Mouse (Mus musculus) kidney, embryonic 14.5 days (tissue): ENCODE measurements around the gene Mettl16. TPM values are rescaled to one million over a fixed set of nuclear protein-coding genes. Genes with fewer than 3 reads are reported as not detected.

Experiments
- ATAC-seq: fragments of 200-750 bp; cut with Nextera tagmentation; 2 replicates; pipeline ENCODE4 v1.8.0; 2017; ENCODE audit warnings: moderate number of reproducible peaks, mild to moderate bottlenecking, moderate TSS enrichment, moderate library complexity; ENCODE audit not compliant: low FRiP score, low TSS enrichment
- H3K27ac ChIP-seq: fragments of 300-500 bp; sonication (generic); 2 replicates; pipeline ENCODE4 v1.5.1; 2014; ENCODE audit warnings: low read depth, mild to moderate bottlenecking, low read length, moderate library complexity, mixed read lengths
- H3K27me3 ChIP-seq: fragments of 300-500 bp; sonication (generic); 2 replicates; pipeline ENCODE4 v1.6.1; 2014; ENCODE audit warnings: mild to moderate bottlenecking, low read length; ENCODE audit not compliant: control insufficient read depth, insufficient read depth
- H3K36me3 ChIP-seq: fragments of 300-500 bp; sonication (generic); 2 replicates; pipeline ENCODE4 v1.6.1; 2014; ENCODE audit warnings: low read length, mixed read lengths; ENCODE audit not compliant: control insufficient read depth, insufficient read depth
- H3K4me1 ChIP-seq: fragments of 300-500 bp; sonication (generic); 2 replicates; pipeline ENCODE4 v1.6.1; 2014; ENCODE audit warnings: low read length, mixed read lengths; ENCODE audit not compliant: control insufficient read depth, insufficient read depth
- H3K4me2 ChIP-seq: fragments of 300-500 bp; sonication (generic); replicated peaks from 2 replicates; pipeline ENCODE4 v1.6.1; 2014; ENCODE audit warnings: low read depth, mild to moderate bottlenecking, low read length
- H3K4me3 ChIP-seq: fragments of 300-500 bp; sonication (generic); 2 replicates; pipeline ENCODE4 v1.5.1; 2014; ENCODE audit warnings: mild to moderate bottlenecking, low read length
- H3K9ac ChIP-seq: fragments of 300-500 bp; sonication (generic); 2 replicates; pipeline ENCODE4 v1.6.1; 2014; ENCODE audit warnings: low read depth, mild to moderate bottlenecking, low read length, moderate library complexity
- H3K9me3 ChIP-seq: fragments of 300-500 bp; sonication (generic); 2 replicates; pipeline ENCODE4 v1.6.1; 2016; ENCODE audit warnings: low read length; ENCODE audit not compliant: control insufficient read depth
- WGBS: fragments of 180-500 bp; shearing (Covaris S2); extraction: QIAGEN DNeasy Blood & Tissue Kit; methylation state at CpG from one replicate; pipeline ENCODE4 v1.1.7; 2014; 5-methylcytosine and 5-hydroxymethylcytosine counted together
- polyA plus RNA-seq: library from polyadenylated mRNA; unstranded; fragments of >200 nt; fragmentation: Nextera tagmentation; extraction: Ambion mirVana; gene quantifications from 2 replicates; pipeline ENCODE4 v1.2.1, GENCODE M21; 2014

Mettl16 gene
- 34.6 and 42.0 TPM in 2 replicates for polyA plus RNA-seq

DNA sequence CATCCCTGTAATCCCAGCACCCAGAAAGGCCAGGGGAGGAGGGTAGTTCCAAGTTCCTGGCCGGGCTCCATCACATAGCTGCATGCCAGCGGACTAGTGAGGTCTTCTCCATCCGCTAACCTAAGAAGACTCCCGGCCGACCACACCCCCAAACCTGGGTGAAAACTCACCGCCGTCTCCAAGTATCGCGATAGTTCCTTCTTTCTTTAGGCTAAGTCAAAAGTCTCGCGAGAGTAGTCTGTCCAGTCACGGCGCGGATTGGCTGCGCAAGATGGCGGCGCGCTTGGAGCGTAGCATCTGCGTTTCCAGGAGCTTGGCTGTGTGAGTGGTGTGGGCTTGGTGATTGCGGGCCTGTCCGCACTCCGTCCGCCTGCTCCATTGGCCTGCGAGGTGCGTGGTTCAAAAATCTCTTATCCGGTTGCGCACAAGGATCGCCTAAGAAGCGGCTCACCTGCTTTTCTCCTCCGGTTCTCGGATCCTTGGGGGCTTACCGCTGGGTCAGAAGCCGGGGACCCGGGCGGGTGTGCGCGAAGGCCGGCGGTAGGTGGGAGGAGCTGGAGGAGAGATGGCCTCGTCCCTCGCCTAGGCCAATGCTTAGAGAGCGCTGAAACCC lies at the start of gene Mettl16:
Gene Mettl16, plus strand, starts transcription at position 236 of the 613 bp plus-strand sequence.
- peak within 1 kb of the TSS; percentile 76 for H3K4me2 ChIP-seq
- peak; percentile 97 for ATAC-seq
- peak within 1 kb of the TSS; percentile 87 for H3K4me3 ChIP-seq
- H3K36me3 ChIP-seq = peaks cover 18% of the 10 kb centered on the region
- peak within 1 kb of the TSS; percentile 95 for H3K27ac ChIP-seq
- H3K9me3 ChIP-seq = no peaks in the 10 kb centered on the region
- H3K9ac ChIP-seq = peak within 1 kb of the TSS; percentile 88
- H3K27me3 ChIP-seq = no peaks in the 10 kb centered on the region
- WGBS = under 1% methylated on average over 43 of the region's 43 CpGs
- H3K4me1 ChIP-seq = no peaks in the 10 kb centered on the region

DNA sequence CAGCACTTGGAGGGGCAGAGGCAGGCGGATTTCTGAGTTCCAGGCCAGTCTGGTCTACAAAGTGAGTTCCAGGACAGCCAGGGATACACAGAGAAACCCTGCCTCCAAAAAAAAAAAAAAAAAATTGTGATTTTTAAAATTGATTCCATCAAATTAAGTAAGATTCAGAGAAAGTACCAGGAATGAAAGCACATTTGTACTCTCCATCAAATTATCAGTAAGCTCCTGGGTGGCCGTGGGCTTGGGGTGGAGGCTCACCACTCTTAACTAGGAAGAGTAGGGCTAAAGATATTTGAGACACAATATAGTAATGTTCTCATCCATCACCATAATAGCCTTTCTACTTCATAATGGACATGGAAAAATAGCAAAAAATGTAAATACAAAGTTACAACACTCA lies 49.5 kb upstream of the Mettl16 start:
- peaks cover 9% of the 10 kb centered on the region; the same call in 1 of the 2 replicates for H3K4me1 ChIP-seq
- 75% methylated on average over 2 of the region's 2 CpGs for WGBS
- no peak for ATAC-seq
- no peaks in the 10 kb centered on the region for H3K9me3 ChIP-seq
- H3K4me3 ChIP-seq = no peak overlapping the region
- no peak overlapping the region for H3K27ac ChIP-seq
- H3K36me3 ChIP-seq = no peaks in the 10 kb centered on the region
- H3K4me2 ChIP-seq = no peak overlapping the region; the same call in 1 of the 2 replicates
- H3K27me3 ChIP-seq = no peaks in the 10 kb centered on the region
- no peak overlapping the region for H3K9ac ChIP-seq

DNA sequence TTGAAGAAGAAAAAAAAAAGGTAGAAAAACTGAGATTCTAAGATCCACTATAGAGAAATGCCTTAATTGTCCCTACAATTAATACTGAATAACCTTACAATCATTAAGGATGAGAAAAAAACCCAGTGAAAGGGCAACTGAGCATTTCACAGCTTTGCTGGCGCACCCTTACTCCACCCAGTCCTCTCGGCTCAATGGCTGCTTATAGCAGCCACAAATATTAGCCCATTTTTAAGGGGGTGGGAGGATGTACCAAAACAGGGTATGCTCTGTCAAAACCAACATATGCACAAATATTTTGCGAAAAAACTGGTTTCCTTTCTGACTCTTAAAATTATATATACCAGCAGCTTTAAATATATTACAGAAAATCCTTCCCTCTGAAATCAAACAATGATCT lies 48.7 kb upstream of the Mettl16 start:
- peak overlapping the region; percentile 54 for H3K4me2 ChIP-seq
- H3K27me3 ChIP-seq = no peaks in the 10 kb centered on the region
- H3K9ac ChIP-seq = peak overlapping the region; percentile 35; the same call in 1 of the 2 replicates
- H3K4me1 ChIP-seq = peaks cover 9% of the 10 kb centered on the region; the same call in 1 of the 2 replicates
- no peaks in the 10 kb centered on the region for H3K36me3 ChIP-seq
- H3K9me3 ChIP-seq = no peaks in the 10 kb centered on the region
- 42% methylated on average over 3 of the region's 3 CpGs for WGBS
- no peak overlapping the region for H3K27ac ChIP-seq
- ATAC-seq = no peak
- H3K4me3 ChIP-seq = peak overlapping the region; percentile 22; the same call in 1 of the 2 replicates

DNA sequence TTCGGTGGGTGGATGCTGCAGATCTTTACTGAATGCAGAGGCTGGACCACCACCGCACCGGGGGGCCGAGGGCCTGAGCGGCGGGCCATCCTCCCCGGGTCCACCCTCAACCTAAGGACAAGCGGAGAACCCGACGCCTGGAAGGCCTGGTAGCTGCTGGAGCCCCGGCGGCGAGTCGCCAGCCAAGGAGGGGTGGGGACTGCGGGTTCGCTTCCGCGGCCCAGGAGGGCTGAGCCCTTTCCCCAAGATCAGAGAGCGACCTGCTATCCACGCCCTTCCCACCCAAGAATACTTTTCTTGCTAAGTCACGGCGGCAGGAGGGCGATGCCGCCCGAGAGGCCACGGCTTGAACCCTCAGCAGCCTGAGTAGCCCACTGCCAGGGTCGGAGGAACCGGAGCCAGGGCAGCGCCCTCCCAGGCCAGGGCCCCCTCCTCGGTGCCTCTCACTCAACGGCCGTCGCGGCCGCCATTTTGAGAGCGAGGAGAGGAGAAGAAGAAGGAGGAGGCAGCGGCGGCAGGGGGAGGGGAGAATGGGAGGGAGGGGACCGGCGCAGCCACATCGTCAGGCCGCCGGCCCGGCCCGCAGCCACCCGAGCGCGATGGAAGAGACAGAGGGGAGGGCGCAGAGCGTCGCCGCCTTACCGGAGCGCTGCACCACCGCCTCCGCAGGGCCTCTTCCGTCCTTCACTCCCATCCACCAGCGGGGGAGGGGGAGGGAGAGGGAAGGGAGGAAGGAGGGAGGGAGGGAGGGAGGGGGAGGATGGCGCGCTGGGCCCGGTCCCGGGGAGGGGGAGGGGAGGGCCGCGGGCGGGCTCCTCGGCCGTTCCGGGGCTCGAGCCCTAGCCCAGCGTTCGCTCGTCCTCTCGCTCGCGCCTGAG lies 47.0 kb upstream of the Mettl16 start:
- Histone ChIP-seq H3K36me3 (no peaks in the 10 kb centered on the region), H3K9me3 (no peaks in the 10 kb centered on the region), H3K4me1 (peaks cover 9% of the 10 kb centered on the region; the same call in 1 of the 2 replicates), H3K27me3 (no peaks in the 10 kb centered on the region), H3K4me2 (peak overlapping the region; percentile 54), H3K4me3 (peak overlapping the region; percentile 99), H3K27ac (peak overlapping the region; percentile 99), H3K9ac (peak overlapping the region; percentile 96)
- ATAC-seq = peak; percentile 87
- under 1% methylated on average over 41 of the region's 75 CpGs for WGBS

DNA sequence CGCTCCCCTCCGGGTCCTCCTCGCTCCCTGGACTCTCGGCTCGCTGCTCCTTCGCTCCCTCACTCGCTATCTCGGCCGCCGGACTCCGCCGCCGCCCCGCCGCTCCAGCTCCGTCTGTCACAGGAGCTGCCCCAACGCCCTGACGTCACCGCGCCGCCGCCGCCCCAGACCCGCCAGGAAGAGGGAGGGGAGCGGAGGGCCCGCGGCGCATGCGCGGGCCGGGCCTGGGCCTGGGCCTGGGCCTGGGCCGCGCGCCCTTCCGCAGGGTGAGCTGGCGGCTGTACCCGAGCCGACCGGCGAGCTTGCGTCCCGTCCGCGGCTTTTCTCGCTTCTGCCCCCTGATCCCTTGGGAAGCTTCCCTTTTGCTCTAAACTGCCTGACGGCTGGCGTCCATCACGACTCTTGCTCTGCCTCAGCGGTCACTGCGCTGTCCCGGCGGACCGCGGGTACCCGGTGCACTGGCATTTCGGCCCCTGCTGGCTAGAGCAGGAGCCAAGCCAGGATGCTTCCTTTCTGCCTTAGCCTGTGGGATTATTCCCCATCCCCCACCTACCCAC lies 46.3 kb upstream of the Mettl16 start, which contains the start of gene Pafah1b1:
Gene Pafah1b1, minus strand, starts transcription at position 436 of the 557 bp plus-strand sequence.
- under 1% methylated on average over 56 of the region's 56 CpGs for WGBS
- no peaks in the 10 kb centered on the region for H3K27me3 ChIP-seq
- peaks cover 9% of the 10 kb centered on the region; the same call in 1 of the 2 replicates for H3K4me1 ChIP-seq
- H3K4me3 ChIP-seq = peak within 1 kb of the TSS; percentile 99
- no peaks in the 10 kb centered on the region for H3K9me3 ChIP-seq
- ATAC-seq = peak; percentile 98
- H3K9ac ChIP-seq = peak within 1 kb of the TSS; percentile 96
- peak within 1 kb of the TSS; percentile 99 for H3K27ac ChIP-seq
- peak within 1 kb of the TSS; percentile 60 for H3K4me2 ChIP-seq
- no peaks in the 10 kb centered on the region for H3K36me3 ChIP-seq

DNA sequence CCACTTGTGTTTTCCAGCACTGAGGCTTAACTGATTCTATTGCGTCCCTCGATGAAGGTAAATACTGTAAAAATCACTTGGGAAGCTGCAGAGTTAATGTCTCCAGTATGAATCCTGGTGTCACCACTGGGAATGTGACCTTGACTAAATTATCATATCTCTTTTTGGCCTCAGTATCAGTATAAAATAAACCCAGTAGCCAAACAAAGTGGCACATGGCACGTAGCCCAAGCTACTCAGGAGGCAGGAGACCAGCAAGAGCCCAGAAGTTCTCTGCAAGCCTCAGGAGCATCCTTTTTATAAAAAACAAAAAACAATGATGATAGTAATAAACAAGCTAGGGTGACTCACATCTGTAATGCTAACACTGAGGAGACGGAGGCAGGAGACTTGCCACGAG lies 45.4 kb upstream of the Mettl16 start:
- WGBS = 70% methylated on average over 5 of the region's 5 CpGs
- Histone ChIP-seq H3K4me1 (peaks cover 9% of the 10 kb centered on the region; the same call in 1 of the 2 replicates), H3K4me3 (no peak overlapping the region), H3K36me3 (no peaks in the 10 kb centered on the region), H3K9ac (no peak overlapping the region), H3K27me3 (no peaks in the 10 kb centered on the region), H3K4me2 (no peak overlapping the region; the same call in 1 of the 2 replicates), H3K9me3 (no peaks in the 10 kb centered on the region), H3K27ac (no peak overlapping the region)
- no peak for ATAC-seq

DNA sequence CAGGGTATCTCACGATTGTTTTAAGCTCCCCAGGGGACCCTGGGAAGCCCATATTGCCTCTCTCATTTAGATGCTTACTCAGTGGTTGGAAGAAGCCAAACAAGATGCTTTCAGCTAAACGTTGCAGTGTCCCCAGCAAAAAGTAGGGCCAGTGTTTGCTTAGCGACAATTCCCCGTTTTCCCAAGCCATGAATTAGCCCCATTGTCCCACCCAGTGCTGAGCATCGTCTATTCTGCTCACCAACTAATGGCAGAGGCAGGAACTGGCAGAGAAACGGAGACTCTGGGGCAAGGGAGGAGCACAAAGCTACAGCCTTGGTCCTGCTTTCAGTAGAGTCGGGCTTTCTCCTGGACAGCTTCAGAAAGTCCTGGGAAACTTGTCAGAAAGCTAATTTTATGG lies 35.7 kb upstream of the Mettl16 start:
- no peak overlapping the region for H3K27ac ChIP-seq
- no peak overlapping the region for H3K4me2 ChIP-seq
- no peak overlapping the region for H3K4me3 ChIP-seq
- no peak overlapping the region for H3K9ac ChIP-seq
- H3K4me1 ChIP-seq = no peaks in the 10 kb centered on the region
- H3K36me3 ChIP-seq = no peaks in the 10 kb centered on the region
- ATAC-seq = no peak
- WGBS = 32% methylated on average over 7 of the region's 7 CpGs
- H3K9me3 ChIP-seq = no peaks in the 10 kb centered on the region
- H3K27me3 ChIP-seq = no peaks in the 10 kb centered on the region

DNA sequence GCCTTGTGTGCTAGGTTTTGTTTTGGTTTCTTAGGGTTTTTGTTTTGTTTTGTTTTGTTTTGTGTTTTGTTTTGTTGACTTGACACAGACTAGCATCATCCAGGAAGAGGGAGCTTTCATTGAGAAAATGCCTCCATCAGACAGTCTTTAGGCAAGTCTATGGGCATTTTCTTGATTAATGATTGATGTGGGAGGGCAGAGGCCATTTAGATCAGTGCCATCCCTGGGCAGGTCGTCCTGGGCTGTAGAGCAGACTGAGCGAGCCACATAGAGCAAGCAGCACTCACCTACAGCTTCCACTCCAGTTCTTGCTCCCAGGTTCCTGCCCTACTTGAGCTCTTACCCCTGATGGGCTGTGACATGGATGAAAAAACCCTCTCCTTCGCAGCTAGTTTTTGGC lies 32.8 kb upstream of the Mettl16 start:
- no peak for ATAC-seq
- H3K27me3 ChIP-seq = no peaks in the 10 kb centered on the region
- WGBS = 57% methylated on average over 3 of the region's 3 CpGs
- H3K36me3 ChIP-seq = no peaks in the 10 kb centered on the region
- H3K4me3 ChIP-seq = no peak overlapping the region
- H3K9ac ChIP-seq = no peak overlapping the region
- no peak overlapping the region for H3K4me2 ChIP-seq
- H3K9me3 ChIP-seq = no peaks in the 10 kb centered on the region
- no peaks in the 10 kb centered on the region for H3K4me1 ChIP-seq
- H3K27ac ChIP-seq = no peak overlapping the region
